Mouse (Mus musculus) kidney, embryonic 14.5 days (tissue): Measurements from ENCODE around the gene Lnpep. TPM values are rescaled to one million over a fixed set of nuclear protein-coding genes. Genes with fewer than 3 reads are reported as not detected.

Experiments used
- ATAC-seq: fragments of 200-750 bp; cut with Nextera tagmentation; 2 replicates; pipeline ENCODE4 v1.8.0; 2017; ENCODE audit warnings: moderate number of reproducible peaks, mild to moderate bottlenecking, moderate TSS enrichment, moderate library complexity; ENCODE audit not compliant: low FRiP score, low TSS enrichment
- H3K27ac ChIP-seq: fragments of 300-500 bp; sonication (generic); 2 replicates; pipeline ENCODE4 v1.5.1; 2014; ENCODE audit warnings: low read depth, mild to moderate bottlenecking, low read length, moderate library complexity, mixed read lengths
- H3K27me3 ChIP-seq: fragments of 300-500 bp; sonication (generic); 2 replicates; pipeline ENCODE4 v1.6.1; 2014; ENCODE audit warnings: mild to moderate bottlenecking, low read length; ENCODE audit not compliant: control insufficient read depth, insufficient read depth
- H3K36me3 ChIP-seq: fragments of 300-500 bp; sonication (generic); 2 replicates; pipeline ENCODE4 v1.6.1; 2014; ENCODE audit warnings: low read length, mixed read lengths; ENCODE audit not compliant: control insufficient read depth, insufficient read depth
- H3K4me1 ChIP-seq: fragments of 300-500 bp; sonication (generic); 2 replicates; pipeline ENCODE4 v1.6.1; 2014; ENCODE audit warnings: low read length, mixed read lengths; ENCODE audit not compliant: control insufficient read depth, insufficient read depth
- H3K4me2 ChIP-seq: fragments of 300-500 bp; sonication (generic); replicated peaks from 2 replicates; pipeline ENCODE4 v1.6.1; 2014; ENCODE audit warnings: low read depth, mild to moderate bottlenecking, low read length
- H3K4me3 ChIP-seq: fragments of 300-500 bp; sonication (generic); 2 replicates; pipeline ENCODE4 v1.5.1; 2014; ENCODE audit warnings: mild to moderate bottlenecking, low read length
- H3K9ac ChIP-seq: fragments of 300-500 bp; sonication (generic); 2 replicates; pipeline ENCODE4 v1.6.1; 2014; ENCODE audit warnings: low read depth, mild to moderate bottlenecking, low read length, moderate library complexity
- H3K9me3 ChIP-seq: fragments of 300-500 bp; sonication (generic); 2 replicates; pipeline ENCODE4 v1.6.1; 2016; ENCODE audit warnings: low read length; ENCODE audit not compliant: control insufficient read depth
- WGBS: fragments of 180-500 bp; shearing (Covaris S2); extraction: QIAGEN DNeasy Blood & Tissue Kit; methylation state at CpG from one replicate; pipeline ENCODE4 v1.1.7; 2014; 5-methylcytosine and 5-hydroxymethylcytosine counted together
- polyA plus RNA-seq: library from polyadenylated mRNA; unstranded; fragments of >200 nt; fragmentation: Nextera tagmentation; extraction: Ambion mirVana; gene quantifications from 2 replicates; pipeline ENCODE4 v1.2.1, GENCODE M21; 2014

Lnpep gene
- polyA plus RNA-seq, 1 experiment from 2014 or later: 12.4 TPM

DNA sequence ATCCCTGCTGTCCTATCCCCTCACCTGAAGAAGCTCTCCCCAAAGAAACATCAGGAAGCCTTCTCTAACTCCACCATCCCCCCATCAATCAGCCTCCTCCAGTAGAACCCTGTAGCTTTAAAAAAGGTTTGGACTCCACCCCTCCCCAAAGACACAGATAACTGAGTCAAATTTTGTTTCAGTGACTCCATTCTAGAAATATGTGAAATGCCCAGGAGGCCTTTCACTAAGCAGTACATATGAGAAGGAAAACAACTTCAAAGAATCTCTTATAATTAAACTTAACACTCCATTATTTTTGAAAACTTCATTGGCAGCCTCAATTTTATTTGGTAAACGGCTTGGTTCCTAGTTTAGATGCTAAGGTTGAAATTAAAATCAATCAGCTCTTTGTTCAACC, 6.4 kb downstream of the Lnpep start:
- H3K4me2 ChIP-seq: no peak overlapping the region
- H3K9me3 ChIP-seq: no peaks in the 10 kb centered on the region
- peaks cover 3% of the 10 kb centered on the region; the same call in 1 of the 2 replicates for H3K4me1 ChIP-seq
- 62% methylated on average over 1 of the region's 1 CpGs for WGBS
- H3K27me3 ChIP-seq: no peaks in the 10 kb centered on the region
- no peak overlapping the region for H3K4me3 ChIP-seq
- no peak overlapping the region for H3K27ac ChIP-seq
- H3K9ac ChIP-seq: no peak overlapping the region
- no peak for ATAC-seq
- no peaks in the 10 kb centered on the region for H3K36me3 ChIP-seq

DNA sequence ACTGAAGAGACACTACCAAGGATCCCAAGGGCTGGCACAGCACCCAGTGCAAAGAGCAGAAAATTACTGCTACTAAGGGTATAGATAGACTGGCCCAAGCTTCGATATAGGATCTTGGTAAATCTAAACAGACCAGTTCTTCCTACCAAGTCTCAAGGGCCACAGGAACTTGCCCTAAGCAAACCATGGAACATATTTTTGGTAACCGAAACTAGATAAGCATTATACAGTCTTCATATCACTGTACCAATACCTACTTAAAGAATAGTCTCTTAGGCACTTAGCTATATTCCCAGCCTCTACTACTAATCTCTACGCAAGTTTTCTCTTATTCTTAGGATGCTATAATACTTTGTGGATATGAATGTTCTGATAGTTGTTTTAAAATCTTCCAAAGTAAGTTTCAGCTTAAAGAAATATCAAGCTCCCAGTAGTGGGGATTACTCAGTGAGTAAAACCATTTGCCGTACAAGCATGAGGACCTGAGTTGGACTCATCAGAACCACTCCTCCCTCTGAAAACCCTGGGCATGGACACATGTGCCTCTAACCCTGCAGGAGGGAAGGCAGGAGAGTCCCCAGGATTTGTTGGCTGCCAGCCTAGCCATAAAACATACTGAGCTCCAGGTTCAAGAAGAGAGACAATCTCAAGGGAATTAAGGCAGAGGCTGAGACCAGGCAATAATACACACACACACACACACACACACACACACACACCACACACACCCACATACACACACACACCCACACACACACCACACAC, 7.2 kb downstream of the Lnpep start:
- no peak for ATAC-seq
- H3K4me3 ChIP-seq: no peak overlapping the region
- 86% methylated on average over 4 of the region's 4 CpGs for WGBS

GRCm38 (mm10) chr17:17612336-17612735, 12.5 kb downstream of the Lnpep start:
- Histone ChIP-seq H3K36me3 (no peaks in the 10 kb centered on the region), H3K4me1 (no peaks in the 10 kb centered on the region), H3K27ac (no peak overlapping the region), H3K4me3 (no peak overlapping the region), H3K9ac (no peak overlapping the region), H3K9me3 (no peaks in the 10 kb centered on the region), H3K4me2 (no peak overlapping the region), H3K27me3 (no peaks in the 10 kb centered on the region)
- 43% methylated on average over 2 of the region's 2 CpGs for WGBS
- no peak for ATAC-seq

More for the DNA sequence above, 7.2 kb downstream of the Lnpep start:
- H3K4me2 ChIP-seq: no peak overlapping the region
- no peak overlapping the region for H3K27ac ChIP-seq
- H3K9me3 ChIP-seq: no peaks in the 10 kb centered on the region
- H3K4me1 ChIP-seq: no peaks in the 10 kb centered on the region
- H3K36me3 ChIP-seq: no peaks in the 10 kb centered on the region
- H3K27me3 ChIP-seq: no peaks in the 10 kb centered on the region
- H3K9ac ChIP-seq: no peak overlapping the region

DNA sequence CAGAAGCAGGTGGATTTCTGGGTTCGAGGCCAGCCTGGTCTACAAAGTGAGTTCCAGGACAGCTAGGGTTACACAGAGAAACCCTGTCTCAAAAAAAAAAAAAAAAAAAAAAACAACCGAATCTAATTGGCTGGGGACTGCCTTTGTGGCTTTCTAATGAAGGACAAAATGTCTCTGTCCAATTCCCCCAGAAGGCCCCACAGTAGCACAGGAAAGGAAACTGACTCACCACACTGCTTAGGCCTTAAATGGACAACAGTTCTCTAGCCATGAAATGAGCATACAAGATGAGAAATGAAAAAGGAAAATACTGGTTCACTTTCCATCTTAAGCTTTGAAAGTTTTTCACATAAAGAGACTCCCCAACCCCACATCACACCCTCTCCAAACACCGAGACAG, 15.3 kb downstream of the Lnpep start:
- Histone ChIP-seq H3K4me1 (no peaks in the 10 kb centered on the region), H3K9me3 (no peaks in the 10 kb centered on the region), H3K36me3 (no peaks in the 10 kb centered on the region), H3K4me2 (no peak overlapping the region), H3K27ac (no peak overlapping the region), H3K27me3 (no peaks in the 10 kb centered on the region), H3K4me3 (no peak overlapping the region), H3K9ac (no peak overlapping the region)
- WGBS: 76% methylated on average over 3 of the region's 3 CpGs
- no peak for ATAC-seq

- 69% methylated on average over 5 of the region's 5 CpGs for WGBS
- no peak for ATAC-seq
- no peak overlapping the region for H3K4me3 ChIP-seq
- H3K36me3 ChIP-seq: no peaks in the 10 kb centered on the region
- no peaks in the 10 kb centered on the region for H3K4me1 ChIP-seq
- H3K27ac ChIP-seq: no peak overlapping the region
- H3K9me3 ChIP-seq: no peaks in the 10 kb centered on the region
- H3K9ac ChIP-seq: no peak overlapping the region
- H3K27me3 ChIP-seq: no peaks in the 10 kb centered on the region
- H3K4me2 ChIP-seq: no peak overlapping the region
Measured at GRCm38 (mm10) chr17:17608416-17608988, 16.3 kb downstream of the Lnpep start.

- 87% methylated on average over 2 of the region's 2 CpGs for WGBS
Measured at GRCm38 (mm10) chr17:17604554-17604953, 20.3 kb downstream of the Lnpep start.

DNA sequence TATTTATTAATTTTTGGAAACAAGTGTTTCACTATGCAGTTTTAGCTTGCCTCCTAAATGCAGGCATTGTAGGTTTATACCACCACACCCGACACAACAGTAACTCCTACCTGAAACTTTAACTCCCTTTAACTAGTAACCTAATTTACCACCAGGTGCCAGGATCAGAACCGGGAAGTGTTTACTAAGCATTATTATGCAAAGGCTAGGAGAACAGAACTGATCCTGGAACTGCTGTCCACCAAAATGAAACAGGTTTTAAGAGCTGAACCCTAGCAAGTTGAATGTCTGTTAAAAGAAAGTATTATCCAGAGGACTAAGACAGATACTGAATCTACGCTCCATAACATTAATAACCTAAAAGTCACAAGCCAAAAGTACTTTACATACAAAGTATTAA, 21.2 kb downstream of the Lnpep start:
- Histone ChIP-seq H3K4me3 (no peak overlapping the region), H3K27ac (no peak overlapping the region), H3K9me3 (no peaks in the 10 kb centered on the region), H3K36me3 (no peaks in the 10 kb centered on the region), H3K4me1 (no peaks in the 10 kb centered on the region), H3K9ac (no peak overlapping the region), H3K27me3 (no peaks in the 10 kb centered on the region), H3K4me2 (no peak overlapping the region)
- no peak for ATAC-seq
- 88% methylated on average over 3 of the region's 3 CpGs for WGBS

More at GRCm38 (mm10) chr17:17604554-17604953, 20.3 kb downstream of the Lnpep start:
- Histone ChIP-seq H3K4me1 (no peaks in the 10 kb centered on the region), H3K27ac (no peak overlapping the region), H3K9me3 (no peaks in the 10 kb centered on the region), H3K27me3 (no peaks in the 10 kb centered on the region), H3K36me3 (no peaks in the 10 kb centered on the region), H3K4me3 (no peak overlapping the region), H3K4me2 (no peak overlapping the region), H3K9ac (no peak overlapping the region)
- no peak for ATAC-seq

DNA sequence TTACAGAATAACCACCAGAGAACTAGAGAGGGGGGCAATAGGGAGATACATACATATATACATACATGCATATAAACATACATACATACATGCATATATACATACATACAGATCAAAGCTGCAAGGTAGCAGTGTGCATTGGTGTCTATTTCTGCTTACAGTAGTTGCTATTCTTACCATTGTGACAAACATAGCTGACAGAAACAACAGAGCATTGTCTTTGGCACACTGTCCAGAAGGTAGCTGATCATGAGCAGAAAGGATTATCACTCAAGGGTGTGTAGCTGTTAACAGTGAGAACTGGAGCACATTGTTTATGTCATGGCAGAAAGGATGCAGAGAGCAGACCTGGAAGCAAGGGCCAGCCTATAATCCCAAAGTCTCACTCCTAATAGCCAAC, 22.1 kb downstream of the Lnpep start:
- no peaks in the 10 kb centered on the region for H3K27me3 ChIP-seq
- no peak overlapping the region for H3K4me2 ChIP-seq
- H3K9me3 ChIP-seq: no peaks in the 10 kb centered on the region
- H3K4me3 ChIP-seq: no peak overlapping the region
- no peak overlapping the region for H3K27ac ChIP-seq
- no peaks in the 10 kb centered on the region for H3K36me3 ChIP-seq
- no peak overlapping the region for H3K9ac ChIP-seq
- ATAC-seq: no peak
- no peaks in the 10 kb centered on the region for H3K4me1 ChIP-seq

GRCm38 (mm10) chr17:17602330-17602729, 22.5 kb downstream of the Lnpep start:
- Histone ChIP-seq H3K36me3 (no peaks in the 10 kb centered on the region), H3K9ac (no peak overlapping the region), H3K27ac (no peak overlapping the region), H3K9me3 (no peaks in the 10 kb centered on the region), H3K4me1 (no peaks in the 10 kb centered on the region), H3K4me2 (no peak overlapping the region), H3K4me3 (no peak overlapping the region), H3K27me3 (no peaks in the 10 kb centered on the region)
- ATAC-seq: no peak
- 73% methylated on average over 4 of the region's 4 CpGs for WGBS
